Mouse (Mus musculus): ENCODE results near the gene Hdhd5.

GRCm38 (mm10) chr6:120556641-120557040, 25.5 kb upstream of the Hdhd5 start:
- TF ChIP-seq CTCF (IDR thresholded peaks at IDR 0.05; ENCODE audit: borderline replicate concordance, control insufficient read depth, extremely low read depth, insufficient read depth, low read length, poor library complexity) (no peak), POLR2A (IDR thresholded peaks at IDR 0.05; ENCODE audit: control insufficient read depth, extremely low read depth, insufficient read depth, low read length, poor library complexity) (no peak)
